In genomic region chr17:85986624-85987023, GRCm38 (mm10) we compare ENCODE assay signal across 28 mouse cellular contexts.
A peak's percentile ranks its signal among the peaks of the same experiment; 100 is the strongest.
DNase-seq lines count a peak whose midpoint lies in the region; ATAC-seq and TF ChIP-seq lines count a peak whose summit lies in the region.
"Had no signal": no experiment of that assay in that cellular context is flagged by ENCODE, and none has a peak within 500 bp of the region (broad histone marks: within the 10 kb centered on the region; RNA-seq: fewer than 3 reads in every experiment).

No protein-coding gene starts in this region.

- TF ChIP-seq RAD21 in CH12.LX (IDR thresholded peaks at IDR 0.05; ENCODE audit: low read depth, low read length): no peak; the same call in 1 of the 2 replicates

- in situ Hi-C loops in CH12.LX (cut with MboI; ENCODE audit: low pct_ligation_motif_present, low pct_unique_long_range_greater_than_20kb, low sequenced_read_pairs): no loop called here

- H3K4me1 ChIP-seq in kidney, embryonic 14.5 days (ENCODE audit: control insufficient read depth, insufficient read depth, low read length): 0 out of 2 replicates have a peak, but pooled peaks cover 5% of the 10 kb centered on the region
- peaks cover 20% of the 10 kb centered on the region for H3K4me1 ChIP-seq in limb, embryonic 12.5 days (replicated peaks)
- peaks cover 30% of the 10 kb centered on the region for H3K4me1 ChIP-seq in limb, embryonic 10.5 days
- peaks cover 27 to 65% of the 10 kb centered on the region in 2 experiments for H3K4me1 ChIP-seq in CH12.LX (ENCODE audit: control insufficient read depth in 1 of 2, insufficient read depth in 2 of 2)
- H3K4me1 ChIP-seq in forebrain, embryonic 12.5 days: no peaks in the 10 kb centered on the region

- 0 out of 2 replicates have a peak, but pooled peaks have one; percentile 29 for TF ChIP-seq POLR2A in CH12.LX (IDR thresholded peaks at IDR 0.05; ENCODE audit: low read depth, low read length)

- no peak for DNase-seq in kidney, adult 8-10 months
- no peak for DNase-seq in limb, embryonic 10.5 days (ENCODE audit: low spot score)
- DNase-seq in A20 (ENCODE audit: low read depth, low spot score) (peak; percentile 80), CH12.LX (ENCODE audit: extremely low read depth) (peak; percentile 64)
- no peak for DNase-seq in adrenal gland, adult (ENCODE audit: inconsistent age in 2 of 2, low spot score in 1 of 2)
- DNase-seq: adrenal gland, adult 8-10 months; adrenal gland, postnatal 25 days; cerebellum, adult 11-12 months; cerebellum, adult 8-10 months; cerebellum, postnatal 14 days; forebrain, postnatal 0 days; gastrocnemius, adult 2 months; gastrocnemius, postnatal 14 days; heart, adult 18-20 months; heart, postnatal 14 days; heart, postnatal 4 days had no signal

- peak overlapping the region; percentile 70; the same call in 1 of the 2 replicates for H3K27ac ChIP-seq in kidney, embryonic 14.5 days (ENCODE audit: low read depth, low read length)
- 0 out of 2 replicates have a peak overlapping the region, but pooled peaks have one; percentile 32 for H3K27ac ChIP-seq in limb, embryonic 12.5 days
- H3K27ac ChIP-seq in limb, embryonic 10.5 days: no peak overlapping the region
- peak overlapping the region; percentile 67 for H3K27ac ChIP-seq in CH12.LX (ENCODE audit: insufficient read depth, low read depth)
- no peak overlapping the region for H3K27ac ChIP-seq in forebrain, embryonic 12.5 days
- H3K27ac ChIP-seq: embryonic facial prominence, embryonic 13.5 days; forebrain, embryonic 10.5 days; gastrocnemius, adult 2 months; heart, embryonic 10.5 days; heart, embryonic 13.5 days; hindbrain, embryonic 14.5 days; hindbrain, postnatal 0 days had no signal

- 58% methylated on average over 4 of the region's 4 CpGs for WGBS in kidney, embryonic 14.5 days
- 71% methylated on average over 4 of the region's 4 CpGs for WGBS in limb, embryonic 12.5 days
- 91% methylated on average over 4 of the region's 4 CpGs for WGBS in limb, embryonic 10.5 days
- WGBS in forebrain, embryonic 12.5 days: 89% methylated on average over 4 of the region's 4 CpGs

- TF ChIP-seq EP300 in CH12.LX (IDR thresholded peaks at IDR 0.05; ENCODE audit: low read length): peak; percentile 75

- H3K4me2 ChIP-seq in kidney, embryonic 14.5 days (replicated peaks; ENCODE audit: low read depth, low read length): no peak overlapping the region
- H3K4me2 ChIP-seq in limb, embryonic 12.5 days: no peak overlapping the region
- H3K4me2 ChIP-seq in CH12.LX (ENCODE audit: insufficient read depth, low read depth, poor library complexity, severe bottlenecking): peak overlapping the region; percentile 17
- no peak overlapping the region for H3K4me2 ChIP-seq in forebrain, embryonic 12.5 days
- H3K4me2 ChIP-seq: embryonic facial prominence, embryonic 13.5 days; heart, embryonic 13.5 days; hindbrain, embryonic 14.5 days had no signal

- no peak overlapping the region for H3K9ac ChIP-seq in kidney, embryonic 14.5 days (ENCODE audit: low read depth, low read length)
- no peak overlapping the region for H3K9ac ChIP-seq in limb, embryonic 12.5 days (replicated peaks)
- peak overlapping the region; percentile 4 for H3K9ac ChIP-seq in CH12.LX (ENCODE audit: insufficient read depth, low read depth)
- H3K9ac ChIP-seq in forebrain, embryonic 12.5 days: no peak overlapping the region
- H3K9ac ChIP-seq: embryonic facial prominence, embryonic 13.5 days; forebrain, postnatal 0 days; heart, embryonic 13.5 days; hindbrain, embryonic 14.5 days had no signal

- no peaks in the 10 kb centered on the region; the same call in 1 of the 2 replicates for H3K27me3 ChIP-seq in kidney, embryonic 14.5 days (ENCODE audit: control insufficient read depth, insufficient read depth, low read length)
- no peaks in the 10 kb centered on the region for H3K27me3 ChIP-seq in limb, embryonic 12.5 days
- H3K27me3 ChIP-seq in limb, embryonic 10.5 days (ENCODE audit: low read depth, poor library complexity, severe bottlenecking): peaks cover 5% of the 10 kb centered on the region; the same call in 1 of the 2 replicates
- H3K27me3 ChIP-seq in CH12.LX (replicated peaks): no peaks in the 10 kb centered on the region
- no peaks in the 10 kb centered on the region for H3K27me3 ChIP-seq in forebrain, embryonic 12.5 days
- H3K27me3 ChIP-seq: heart, embryonic 13.5 days; Patski had no signal

- no peak for TF ChIP-seq CTCF in CH12.LX (conservative IDR thresholded peaks at IDR 0.05 in 1 of 2, IDR thresholded peaks at IDR 0.05 in 1 of 2; ENCODE audit: low read depth in 2 of 2, low read length in 2 of 2)

- dilution Hi-C loops in CH12.LX (cut with MboI; ENCODE audit: extremely low pct_ligation_motif_present, extremely low pct_unique_long_range_greater_than_20kb, low sequenced_read_pairs): no loop called here

- ATAC-seq in kidney, embryonic 14.5 days (ENCODE audit: low FRiP score, low TSS enrichment): no peak
- ATAC-seq in limb, embryonic 12.5 days (ENCODE audit: insufficient number of reproducible peaks, insufficient read depth, low FRiP score, low TSS enrichment, low read depth): no peak
- no peak for ATAC-seq in forebrain, embryonic 12.5 days (ENCODE audit: low FRiP score)
- ATAC-seq: forebrain, embryonic 14.5 days; forebrain, postnatal 0 days; hindbrain, postnatal 0 days; Patski had no signal

- H3K79me2 ChIP-seq in CH12.LX (replicated peaks; ENCODE audit: control insufficient read depth, extremely low read depth, insufficient read depth, poor library complexity, severe bottlenecking): no peaks in the 10 kb centered on the region

- no peaks in the 10 kb centered on the region for H3K9me3 ChIP-seq in kidney, embryonic 14.5 days (ENCODE audit: control insufficient read depth, low read length)
- H3K9me3 ChIP-seq in limb, embryonic 12.5 days: peaks cover 8% of the 10 kb centered on the region; the same call in 1 of the 2 replicates
- H3K9me3 ChIP-seq in limb, embryonic 10.5 days (replicated peaks): no peaks in the 10 kb centered on the region
- H3K9me3 ChIP-seq in CH12.LX (replicated peaks; ENCODE audit: low read length): peaks cover 10% of the 10 kb centered on the region
- H3K9me3 ChIP-seq in forebrain, embryonic 12.5 days: no peaks in the 10 kb centered on the region
- H3K9me3 ChIP-seq: forebrain, embryonic 10.5 days; G1E; heart, embryonic 10.5 days had no signal

- no peak overlapping the region for H3K4me3 ChIP-seq in kidney, embryonic 14.5 days (ENCODE audit: low read length)
- H3K4me3 ChIP-seq in limb, embryonic 12.5 days (replicated peaks): no peak overlapping the region
- H3K4me3 ChIP-seq in limb, embryonic 10.5 days: no peak overlapping the region
- no peak overlapping the region for H3K4me3 ChIP-seq in CH12.LX (replicated peaks in 1 of 3; ENCODE audit: low read depth in 2 of 3, low read length in 2 of 3, poor library complexity in 1 of 3)
- no peak overlapping the region for H3K4me3 ChIP-seq in forebrain, embryonic 12.5 days (replicated peaks)
- H3K4me3 ChIP-seq: embryonic facial prominence, embryonic 13.5 days; forebrain, embryonic 10.5 days; gastrocnemius, adult 2 months; heart, embryonic 10.5 days; heart, embryonic 13.5 days had no signal

- no peaks in the 10 kb centered on the region for H3K36me3 ChIP-seq in kidney, embryonic 14.5 days (ENCODE audit: control insufficient read depth, insufficient read depth, low read length)
- H3K36me3 ChIP-seq in limb, embryonic 12.5 days: peaks cover 12% of the 10 kb centered on the region; the same call in 1 of the 2 replicates
- peaks cover 29% of the 10 kb centered on the region for H3K36me3 ChIP-seq in limb, embryonic 10.5 days
- peaks cover 4 to 46% of the 10 kb centered on the region in 2 experiments for H3K36me3 ChIP-seq in CH12.LX (replicated peaks in 1 of 2; ENCODE audit: control insufficient read depth in 1 of 2, insufficient read depth in 1 of 2, low read length in 1 of 2)
- peaks cover 13% of the 10 kb centered on the region for H3K36me3 ChIP-seq in forebrain, embryonic 12.5 days (replicated peaks)

TF ChIP-seq in CH12.LX, 34 proteins besides CTCF, POLR2A, EP300 and RAD21 (continues in another document):
- TF ChIP-seq MAZ (IDR thresholded peaks at IDR 0.05; ENCODE audit: low read depth, low read length): no peak
- no peak for TF ChIP-seq USF2 (conservative IDR thresholded peaks at IDR 0.05; ENCODE audit: low read depth, low read length)
- 0 out of 2 replicates have a peak, but pooled peaks have one; percentile 21 for TF ChIP-seq RCOR1 (conservative IDR thresholded peaks at IDR 0.05; ENCODE audit: low read depth, low read length)
- TF ChIP-seq ELF1 (IDR thresholded peaks at IDR 0.05; ENCODE audit: low read depth, low read length): no peak
- TF ChIP-seq MAX (IDR thresholded peaks at IDR 0.05; ENCODE audit: low read length): no peak
- TF ChIP-seq JUN (IDR thresholded peaks at IDR 0.05; ENCODE audit: insufficient read depth, low read depth, low read length): no peak
- TF ChIP-seq USF1 (IDR thresholded peaks at IDR 0.05; ENCODE audit: low read depth, low read length): no peak
- no peak for TF ChIP-seq GABPA (IDR thresholded peaks at IDR 0.05; ENCODE audit: insufficient replicate concordance, low read depth, low read length)
- 0 out of 2 replicates have a peak, but pooled peaks have one; percentile 44 for TF ChIP-seq UBTF (IDR thresholded peaks at IDR 0.05; ENCODE audit: low read depth, low read length)
- TF ChIP-seq ZC3H11A (IDR thresholded peaks at IDR 0.05; ENCODE audit: low read depth, low read length): no peak
- TF ChIP-seq ETS1 (conservative IDR thresholded peaks at IDR 0.05; ENCODE audit: low read depth, low read length): peak; percentile 43; the same call in 1 of the 2 replicates
- TF ChIP-seq SMC3 (IDR thresholded peaks at IDR 0.05; ENCODE audit: low read depth, low read length): no peak; the same call in 1 of the 2 replicates
- 0 out of 2 replicates have a peak, but pooled peaks have one; percentile 16 for TF ChIP-seq MAFK (IDR thresholded peaks at IDR 0.05; ENCODE audit: insufficient replicate concordance, low read length)
- peak; percentile 38; the same call in 1 of the 2 replicates for TF ChIP-seq SIN3A (IDR thresholded peaks at IDR 0.05; ENCODE audit: low read length)
- peak; percentile 52; the same call in 1 of the 2 replicates for TF ChIP-seq MEF2A (IDR thresholded peaks at IDR 0.05; ENCODE audit: borderline replicate concordance, low read depth, low read length)
- TF ChIP-seq PAX5 (IDR thresholded peaks at IDR 0.05; ENCODE audit: low read length): no peak
- 0 out of 2 replicates have a peak, but pooled peaks have one; percentile 24 for TF ChIP-seq KAT2A (IDR thresholded peaks at IDR 0.05; ENCODE audit: insufficient replicate concordance, low read length)
- TF ChIP-seq TBP (conservative IDR thresholded peaks at IDR 0.05; ENCODE audit: low read depth, low read length): 0 out of 2 replicates have a peak, but pooled peaks have one; percentile 30
- no peak for TF ChIP-seq HCFC1 (IDR thresholded peaks at IDR 0.05; ENCODE audit: low read depth, low read length)
- no peak for TF ChIP-seq MXI1 (IDR thresholded peaks at IDR 0.05; ENCODE audit: low read depth, low read length)
- peak; percentile 38; the same call in 1 of the 2 replicates for TF ChIP-seq BHLHE40 (IDR thresholded peaks at IDR 0.05; ENCODE audit: low read depth, low read length)
- TF ChIP-seq CHD2 (IDR thresholded peaks at IDR 0.05; ENCODE audit: low read length): no peak

Comparison
In these comparisons a context has a peak if more than half of its experiments do, and no peak if none do; other contexts are left out.
1. H3K27ac ChIP-seq: peak in kidney, embryonic 14.5 days (single experiment), limb, embryonic 12.5 days (single experiment) and CH12.LX (single experiment); none in limb, embryonic 10.5 days (single experiment) and forebrain, embryonic 12.5 days (single experiment).
2. DNase-seq: peak in A20 (single experiment) and CH12.LX (single experiment); none in kidney, adult 8-10 months (0 of 2), limb, embryonic 10.5 days (single experiment) and adrenal gland, adult (0 of 2).